Comparison of ENCODE assay signal across 8 mouse cellular contexts in the genomic region with DNA sequence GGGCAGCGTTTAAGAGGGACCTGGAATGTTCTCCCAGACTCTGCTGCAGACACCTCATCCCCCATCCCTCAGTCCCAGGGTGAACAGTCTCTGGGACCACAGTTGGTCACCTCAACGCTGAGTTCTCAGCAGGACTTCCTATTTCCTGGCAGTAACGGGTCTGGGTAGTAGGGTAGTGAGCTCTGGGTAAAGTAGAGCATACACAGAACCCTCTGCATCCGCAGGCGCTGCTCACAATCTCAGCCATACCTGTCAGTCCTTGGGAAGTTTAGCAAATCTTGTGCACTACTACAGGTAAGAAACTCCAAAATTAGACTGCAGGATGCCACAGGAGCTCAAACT. TPM values are rescaled to one million over a fixed set of nuclear protein-coding genes. Genes with fewer than 3 reads are reported as not detected.
DNase-seq lines count a peak whose midpoint lies in the region; ATAC-seq and TF ChIP-seq lines count a peak whose summit lies in the region.

No protein-coding gene starts in this region.

- H3K27ac ChIP-seq in kidney, postnatal 0 days: peak overlapping the region; percentile 97
- H3K27ac ChIP-seq in embryonic facial prominence, embryonic 10.5 days (replicated peaks): peak overlapping the region; percentile 96
- peak overlapping the region; percentile 83 for H3K27ac ChIP-seq in intestine, embryonic 16.5 days (ENCODE audit: low read length)
- H3K27ac ChIP-seq in neural tube, embryonic 12.5 days: peak overlapping the region; percentile 74; the same call in 1 of the 2 replicates

- peak overlapping the region; percentile 70 for H3K4me2 ChIP-seq in kidney, postnatal 0 days (ENCODE audit: low read length)
- H3K4me2 ChIP-seq in intestine, embryonic 16.5 days (ENCODE audit: low read depth, low read length): peak overlapping the region; percentile 73
- H3K4me2 ChIP-seq in neural tube, embryonic 12.5 days (replicated peaks): peak overlapping the region; percentile 91

- peak overlapping the region; percentile 60 for H3K9ac ChIP-seq in kidney, postnatal 0 days (ENCODE audit: low read depth, low read length)
- peak overlapping the region; percentile 96 for H3K9ac ChIP-seq in intestine, embryonic 16.5 days (ENCODE audit: low read depth, low read length)
- H3K9ac ChIP-seq in neural tube, embryonic 12.5 days: peak overlapping the region; percentile 91

- H3K4me1 ChIP-seq in kidney, postnatal 0 days (replicated peaks; ENCODE audit: insufficient read depth, low read length): peaks cover 12% of the 10 kb centered on the region; the same call in 1 of the 2 replicates
- H3K4me1 ChIP-seq in embryonic facial prominence, embryonic 10.5 days: peaks cover 36% of the 10 kb centered on the region
- peaks cover 15% of the 10 kb centered on the region for H3K4me1 ChIP-seq in intestine, embryonic 16.5 days (ENCODE audit: control insufficient read depth, insufficient read depth, low read length)
- peaks cover 26% of the 10 kb centered on the region for H3K4me1 ChIP-seq in neural tube, embryonic 12.5 days

- no peak for DNase-seq in kidney, postnatal 0 days (ENCODE audit: low spot score)
- no peak for DNase-seq in kidney, adult 11 months
- no peak for DNase-seq in embryonic facial prominence, embryonic 10.5 days (ENCODE audit: low spot score)
- no peak for DNase-seq in right cerebral cortex, postnatal 4 days
- no peak for DNase-seq in adrenal gland, postnatal 25 days
- DNase-seq in adipocyte (ENCODE audit: low spot score): no peak

- H3K36me3 ChIP-seq in kidney, postnatal 0 days (ENCODE audit: insufficient read depth, low read length): no peaks in the 10 kb centered on the region
- H3K36me3 ChIP-seq in embryonic facial prominence, embryonic 10.5 days (replicated peaks): peaks cover 20% of the 10 kb centered on the region
- H3K36me3 ChIP-seq in intestine, embryonic 16.5 days (ENCODE audit: control insufficient read depth, insufficient read depth, low read length): no peaks in the 10 kb centered on the region
- H3K36me3 ChIP-seq in neural tube, embryonic 12.5 days: 0 out of 2 replicates have a peak, but pooled peaks cover 6% of the 10 kb centered on the region

- no peak for TF ChIP-seq CTCF in kidney, postnatal 0 days (IDR thresholded peaks at IDR 0.05; ENCODE audit: low read depth)

- H3K4me3 ChIP-seq in kidney, postnatal 0 days (replicated peaks; ENCODE audit: low read depth, low read length): peak overlapping the region; percentile 80
- H3K4me3 ChIP-seq in embryonic facial prominence, embryonic 10.5 days: peak overlapping the region; percentile 88
- H3K4me3 ChIP-seq in intestine, embryonic 16.5 days (ENCODE audit: low read length): peak overlapping the region; percentile 84
- peak overlapping the region; percentile 85 for H3K4me3 ChIP-seq in neural tube, embryonic 12.5 days

- WGBS in kidney, postnatal 0 days: 3% methylated on average over 5 of the region's 5 CpGs
- 6% methylated on average over 5 of the region's 5 CpGs for WGBS in embryonic facial prominence, embryonic 10.5 days
- WGBS in intestine, embryonic 16.5 days: 2% methylated on average over 5 of the region's 5 CpGs
- 8% methylated on average over 5 of the region's 5 CpGs for WGBS in neural tube, embryonic 12.5 days

- ATAC-seq in kidney, postnatal 0 days (replicated peaks; ENCODE audit: low FRiP score, low read depth): no peak; the same call in 1 of the 2 replicates
- no peak for ATAC-seq in intestine, embryonic 16.5 days
- ATAC-seq in neural tube, embryonic 12.5 days (ENCODE audit: low FRiP score, low read depth): no peak

- H3K9me3 ChIP-seq in kidney, postnatal 0 days (replicated peaks; ENCODE audit: low read length): no peaks in the 10 kb centered on the region
- no peaks in the 10 kb centered on the region for H3K9me3 ChIP-seq in embryonic facial prominence, embryonic 10.5 days
- H3K9me3 ChIP-seq in intestine, embryonic 16.5 days (ENCODE audit: control insufficient read depth, low read length): no peaks in the 10 kb centered on the region
- no peaks in the 10 kb centered on the region for H3K9me3 ChIP-seq in neural tube, embryonic 12.5 days

- H3K27me3 ChIP-seq in kidney, postnatal 0 days (ENCODE audit: insufficient read depth, low read length): no peaks in the 10 kb centered on the region
- H3K27me3 ChIP-seq in embryonic facial prominence, embryonic 10.5 days (replicated peaks; ENCODE audit: low read depth, poor library complexity, severe bottlenecking): no peaks in the 10 kb centered on the region
- H3K27me3 ChIP-seq in intestine, embryonic 16.5 days (replicated peaks; ENCODE audit: control insufficient read depth, insufficient read depth, low read length): no peaks in the 10 kb centered on the region
- H3K27me3 ChIP-seq in neural tube, embryonic 12.5 days (replicated peaks): no peaks in the 10 kb centered on the region

RNA-seq across cellular contexts. Expression of a gene that starts 0.6 kb away (rescaled TPM):
- 41.4 and 43.6 TPM in 2 replicates for polyA plus RNA-seq in kidney, postnatal 0 days (2015; fragmentation: Nextera tagmentation; extraction: Ambion mirVana)
- 59.8 and 60.9 TPM in 2 replicates for polyA plus RNA-seq in embryonic facial prominence, embryonic 10.5 days (2016; fragmentation: Nextera tagmentation; extraction: Ambion mirVana)
- 36.5 and 41.6 TPM in 2 replicates for polyA plus RNA-seq in intestine, embryonic 16.5 days (2015; fragmentation: Nextera tagmentation; extraction: Ambion mirVana)
- 68.1 and 70.1 TPM in 2 replicates for polyA plus RNA-seq in neural tube, embryonic 12.5 days (2016; fragmentation: Nextera tagmentation; extraction: Ambion mirVana)
- total RNA-seq in adrenal gland, postnatal 25 days (2021): 65.9 and 68.8 TPM in 2 replicates

RNA-seq across cellular contexts. Expression of a gene that starts 13.2 kb away (rescaled TPM):
- polyA plus RNA-seq in kidney, postnatal 0 days (2015; fragmentation: Nextera tagmentation; extraction: Ambion mirVana): 7.9 and 9.5 TPM in 2 replicates
- polyA plus RNA-seq in embryonic facial prominence, embryonic 10.5 days (2016; fragmentation: Nextera tagmentation; extraction: Ambion mirVana): 13.7 and 14.3 TPM in 2 replicates
- polyA plus RNA-seq in intestine, embryonic 16.5 days (2015; fragmentation: Nextera tagmentation; extraction: Ambion mirVana): 7.3 and 9.8 TPM in 2 replicates
- 30.5 and 30.8 TPM in 2 replicates for polyA plus RNA-seq in neural tube, embryonic 12.5 days (2016; fragmentation: Nextera tagmentation; extraction: Ambion mirVana)
- total RNA-seq in adrenal gland, postnatal 25 days (2021): 45.6 and 55.5 TPM in 2 replicates

RNA-seq across cellular contexts. Expression of a gene that starts 24.8 kb away (rescaled TPM):
- 22.8 and 24.9 TPM in 2 replicates for polyA plus RNA-seq in kidney, postnatal 0 days (2015; fragmentation: Nextera tagmentation; extraction: Ambion mirVana)
- 22.3 and 23.0 TPM in 2 replicates for polyA plus RNA-seq in embryonic facial prominence, embryonic 10.5 days (2016; fragmentation: Nextera tagmentation; extraction: Ambion mirVana)
- polyA plus RNA-seq in intestine, embryonic 16.5 days (2015; fragmentation: Nextera tagmentation; extraction: Ambion mirVana): 20.2 and 20.9 TPM in 2 replicates
- polyA plus RNA-seq in neural tube, embryonic 12.5 days (2016; fragmentation: Nextera tagmentation; extraction: Ambion mirVana): 32.0 and 33.8 TPM in 2 replicates
- 21.7 and 26.8 TPM in 2 replicates for total RNA-seq in adrenal gland, postnatal 25 days (2021)

RNA-seq across cellular contexts. Expression of a gene that starts 59.2 kb away (rescaled TPM):
- polyA plus RNA-seq in kidney, postnatal 0 days (2015; fragmentation: Nextera tagmentation; extraction: Ambion mirVana): 99.2 and 102 TPM in 2 replicates
- 78.1 and 83.8 TPM in 2 replicates for polyA plus RNA-seq in embryonic facial prominence, embryonic 10.5 days (2016; fragmentation: Nextera tagmentation; extraction: Ambion mirVana)
- 100 and 102 TPM in 2 replicates for polyA plus RNA-seq in intestine, embryonic 16.5 days (2015; fragmentation: Nextera tagmentation; extraction: Ambion mirVana)
- 56.2 and 57.5 TPM in 2 replicates for polyA plus RNA-seq in neural tube, embryonic 12.5 days (2016; fragmentation: Nextera tagmentation; extraction: Ambion mirVana)
- total RNA-seq in adrenal gland, postnatal 25 days (2021): 26.6 and 40.7 TPM in 2 replicates
